Mouse (Mus musculus): Measurements from ENCODE around the gene Bmp2k.

- TF ChIP-seq CTCF (IDR thresholded peaks at IDR 0.05) (no peak), EP300 (IDR thresholded peaks at IDR 0.05) (no peak)
Measured at GRCm38 (mm10) chr5:97089426-97089825, 91.9 kb downstream of the Bmp2k start.

All from lung, postnatal 0 days (tissue).